Mouse (Mus musculus) kidney, postnatal 10 days (tissue): ENCODE results near the gene Ifnk.

ENCODE experiments used
- DNase-seq: peaks from one replicate; pipeline ENCODE4 v3.0.0; 2021; ENCODE audit warnings: mixed read lengths

The Ifnk gene

DNA sequence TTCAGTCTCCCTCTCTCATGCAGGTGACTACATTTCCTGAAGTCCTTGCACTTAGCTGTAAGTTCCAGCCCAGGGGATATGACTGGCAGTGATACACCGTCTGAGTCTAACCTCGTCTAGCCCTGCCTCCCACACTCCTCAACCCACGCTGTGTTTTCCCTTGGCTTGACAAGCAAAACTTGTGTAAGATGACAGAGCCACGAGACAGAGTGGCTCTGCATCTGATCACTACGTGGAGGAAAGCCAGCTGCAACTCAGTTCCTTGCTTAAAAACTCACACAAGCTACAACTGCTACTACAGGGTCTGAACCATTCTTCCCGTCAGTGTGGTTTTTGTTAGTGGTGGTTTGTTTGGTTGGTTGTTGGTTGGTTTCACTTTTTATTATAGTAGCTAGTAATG lies 11.5 kb upstream of the Ifnk start:
- DNase-seq, result no peak

DNA sequence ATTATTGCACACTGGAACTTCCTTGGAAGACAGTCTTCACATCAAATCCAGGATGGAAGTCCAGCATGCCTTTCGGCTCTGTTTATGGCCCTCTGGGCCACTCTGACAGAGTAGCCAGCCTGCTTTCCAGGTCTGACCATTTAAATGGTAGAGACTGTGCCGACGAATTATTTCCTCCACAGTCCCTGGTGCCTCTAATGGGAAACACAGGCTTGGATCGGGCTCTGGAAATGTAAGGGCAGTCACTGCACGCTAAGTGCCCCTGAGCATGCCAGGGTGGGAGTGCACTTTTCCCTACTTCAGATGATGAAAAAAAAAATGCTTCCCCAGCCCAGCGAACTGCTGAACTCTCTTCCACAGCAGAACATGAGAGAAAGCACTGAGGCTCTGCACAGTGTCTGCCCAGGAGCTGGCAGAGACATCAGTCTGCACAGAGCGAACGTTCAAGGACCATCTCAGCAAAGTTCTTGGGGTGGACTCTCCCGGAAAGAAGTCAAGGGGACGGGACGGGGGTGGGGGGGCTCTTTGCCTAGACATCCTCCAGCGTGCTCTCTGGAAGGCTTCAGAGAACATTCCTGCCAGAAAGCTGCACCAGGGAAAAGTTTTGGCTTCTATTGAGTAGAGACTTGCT lies 8.3 kb upstream of the Ifnk start:
- no peak for DNase-seq

DNA sequence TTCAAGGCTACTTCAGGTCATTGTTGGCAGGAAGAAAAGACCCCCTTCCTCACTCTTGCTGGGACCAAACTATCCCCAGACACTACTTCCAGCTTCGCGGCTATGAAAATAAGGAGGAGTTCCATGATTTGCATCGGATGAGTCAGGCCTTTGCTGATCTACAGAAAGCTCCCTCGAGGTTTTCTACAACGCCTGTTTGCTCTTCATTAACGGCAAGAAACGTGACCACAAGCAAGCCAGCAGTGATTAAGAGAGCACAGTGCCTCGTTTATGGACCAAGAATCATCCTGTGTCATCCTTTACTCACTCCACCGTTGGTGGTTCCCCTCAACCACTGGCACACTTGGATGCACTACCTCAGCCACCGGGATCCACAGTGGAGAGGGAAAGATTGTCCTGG lies 6.1 kb upstream of the Ifnk start:
- no peak for DNase-seq

DNA sequence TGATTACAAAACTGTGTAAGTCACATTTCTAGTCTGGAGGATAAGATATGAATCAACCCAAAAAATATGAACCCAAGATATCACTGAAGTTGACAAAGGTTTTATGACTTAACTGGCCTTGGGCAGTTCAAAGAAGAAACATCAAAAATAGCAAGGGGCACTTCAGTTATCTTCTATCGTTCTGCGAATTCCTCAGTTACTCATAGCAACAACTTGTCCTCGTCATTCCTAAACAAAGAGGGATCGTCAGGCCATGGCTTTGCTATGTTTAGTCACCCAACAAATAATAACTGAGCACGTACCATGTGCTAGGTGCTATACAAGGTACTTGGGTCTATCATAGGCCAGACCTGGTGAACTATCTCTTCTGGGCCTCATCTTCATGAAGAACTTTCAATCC lies 5.3 kb upstream of the Ifnk start:
- DNase-seq, result no peak

DNA sequence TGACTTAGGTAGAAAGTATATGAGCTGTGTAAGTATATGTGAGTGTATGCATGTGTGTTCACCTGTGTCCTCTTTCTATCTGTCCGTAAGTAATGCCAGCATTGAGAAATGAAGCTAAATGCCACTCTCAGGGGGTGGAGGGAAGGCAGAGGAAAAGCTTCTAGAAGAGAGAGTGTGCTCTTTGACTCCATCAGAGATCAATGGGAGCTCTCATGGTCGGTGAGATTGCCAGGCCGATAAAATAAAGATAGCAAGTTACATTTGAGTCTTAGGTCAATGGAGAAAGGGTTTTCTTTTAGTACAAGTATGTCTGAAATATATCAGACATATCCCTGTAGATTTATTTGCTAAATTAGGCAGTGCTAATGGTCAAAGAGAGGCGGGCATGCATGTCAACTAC lies 3.5 kb upstream of the Ifnk start:
- no peak for DNase-seq

DNA sequence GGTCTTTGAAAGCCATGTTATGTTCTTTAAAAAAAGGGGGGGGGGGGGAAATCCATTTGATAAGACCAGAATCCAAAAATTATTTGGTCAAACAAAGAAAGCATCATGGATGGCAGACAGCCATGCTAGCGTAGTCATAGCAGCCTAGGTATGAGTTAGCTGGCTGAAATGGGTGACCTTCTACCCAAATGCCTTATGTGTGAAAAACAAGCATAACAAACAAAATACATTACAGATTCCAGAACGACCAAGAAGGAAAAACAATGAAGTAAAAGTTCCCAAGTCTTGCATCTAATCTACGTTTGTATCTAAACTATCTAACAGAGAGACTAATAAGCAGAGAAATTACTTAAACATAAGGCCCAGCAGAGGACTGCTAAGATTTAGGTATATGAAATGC lies 1.1 kb upstream of the Ifnk start:
- no peak for DNase-seq

DNA sequence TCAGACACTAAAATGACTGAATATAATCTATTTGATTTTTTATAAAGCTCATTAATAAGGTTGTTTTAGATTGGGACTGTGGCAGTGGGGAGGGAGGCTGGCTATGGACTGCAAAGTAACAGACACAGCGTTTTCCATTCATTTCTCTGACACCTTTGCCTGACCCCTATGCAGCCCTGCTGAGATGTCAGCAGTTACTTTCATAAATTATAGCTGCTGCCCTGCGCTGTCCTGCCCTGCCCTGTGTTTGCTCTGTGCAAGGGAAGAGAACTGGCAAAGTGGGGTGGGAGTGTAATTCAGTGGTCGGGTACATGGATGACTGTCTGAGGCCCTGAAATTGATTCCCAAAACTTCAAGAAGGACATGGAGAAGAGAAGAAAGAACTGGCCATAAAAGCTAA lies 2.2 kb downstream of the Ifnk start:
- no peak for DNase-seq

DNA sequence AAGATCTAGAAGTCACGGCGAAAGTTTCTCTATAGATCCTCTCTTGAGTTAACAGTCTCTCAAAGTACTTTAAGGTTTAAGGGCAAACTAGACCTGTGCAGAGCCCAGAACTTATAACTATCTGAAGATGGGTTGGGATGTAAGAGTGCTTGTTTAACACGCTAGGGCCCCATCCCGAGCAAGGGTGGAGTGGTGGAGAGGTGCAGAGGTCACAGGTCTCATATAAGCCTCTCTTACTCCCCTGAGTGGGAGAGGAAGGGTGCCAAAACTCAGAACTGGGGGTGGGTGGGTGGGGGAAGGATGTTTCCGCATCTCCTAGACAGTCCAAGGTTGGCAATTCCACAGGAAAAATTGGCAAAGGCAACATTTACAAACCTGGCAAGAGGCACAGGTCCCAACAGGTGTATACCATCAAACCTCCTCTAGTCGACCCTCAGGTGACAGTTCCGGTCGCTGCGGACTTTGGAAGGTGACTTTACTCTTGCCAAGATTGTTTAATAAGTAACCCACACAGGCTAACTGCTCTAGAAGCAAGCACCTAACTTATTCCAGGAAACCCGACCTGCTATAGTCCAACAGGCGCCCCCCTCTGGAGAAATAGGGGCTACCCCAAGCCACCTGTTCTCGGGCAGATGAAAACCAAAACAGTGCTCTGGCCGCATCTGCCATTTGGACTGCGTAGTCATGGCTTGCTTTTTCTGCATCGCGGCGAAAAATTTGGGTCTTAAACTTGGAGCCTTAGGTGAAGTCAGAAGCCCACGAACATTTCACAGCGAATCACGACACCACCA lies 3.5 kb downstream of the Ifnk start:
- peak; percentile 85 for DNase-seq

DNA sequence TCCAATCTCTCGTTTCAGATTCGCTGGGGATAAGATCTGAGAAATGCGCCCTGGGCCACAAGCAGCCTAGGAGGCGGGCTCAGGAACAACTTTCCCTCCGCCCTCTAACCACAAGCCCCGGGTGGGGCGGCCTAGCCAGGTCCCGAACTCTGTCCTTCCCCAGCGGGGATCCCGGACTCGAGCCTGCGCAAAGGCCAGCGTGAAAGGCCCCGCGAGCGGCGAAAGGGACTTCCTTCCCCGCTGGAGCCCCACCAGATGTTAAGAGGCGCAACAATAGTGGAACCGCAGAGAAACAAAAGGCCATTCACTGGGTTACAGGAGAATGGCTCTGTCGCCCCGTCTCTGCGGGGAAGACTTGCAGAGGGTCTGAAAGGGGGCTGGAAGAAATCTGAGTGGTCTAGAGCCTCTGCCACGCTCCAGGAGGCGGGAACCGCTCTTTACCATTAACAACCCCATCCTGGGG lies 4.3 kb downstream of the Ifnk start:
- DNase-seq, result peak; percentile 84

DNA sequence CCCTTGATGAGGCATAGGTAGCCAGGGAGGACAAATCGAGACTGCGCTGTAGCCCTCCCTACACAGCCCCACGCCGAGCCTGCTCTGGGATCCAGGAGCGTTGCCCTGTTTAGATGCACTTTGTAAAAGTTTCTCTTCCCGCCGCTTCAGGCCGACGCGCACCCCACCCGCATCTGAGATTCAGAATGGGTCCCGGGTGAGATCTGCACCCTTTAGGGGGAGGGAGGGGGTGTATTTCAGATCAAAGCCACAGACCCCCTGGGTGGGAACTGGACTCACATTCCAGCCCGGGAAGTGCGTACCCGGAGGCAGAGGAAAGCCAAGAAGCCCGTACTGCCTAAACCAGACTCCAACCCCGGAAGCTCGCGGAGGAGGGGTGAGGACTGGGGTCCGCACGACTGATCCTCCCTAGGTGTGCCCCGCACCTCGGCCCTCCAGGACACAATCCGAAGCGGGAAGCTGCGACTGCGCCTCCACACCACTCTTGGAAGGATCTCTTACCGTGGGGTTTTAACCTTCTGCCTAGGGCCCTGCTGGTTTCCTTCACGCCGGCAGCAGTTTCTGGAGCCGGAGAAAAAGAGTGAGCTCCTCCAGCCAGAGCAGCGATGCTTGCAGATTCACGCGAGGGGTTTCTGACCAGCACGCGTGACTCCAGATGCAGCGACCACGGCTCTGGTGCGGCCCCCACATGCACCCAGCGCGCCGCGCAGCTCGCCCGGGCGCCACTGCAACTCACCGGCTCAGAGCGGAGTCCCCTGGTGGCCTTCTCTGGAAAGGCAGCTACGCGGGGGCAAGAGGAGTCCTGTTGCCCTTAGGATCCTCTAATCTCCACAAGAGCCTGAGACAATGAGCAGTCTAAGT lies 5.1 kb downstream of the Ifnk start, which contains the start of gene Mob3b:
Mob3b (minus strand) TSS at position 734 of the 861 bp plus-strand sequence.
- DNase-seq, result peak; percentile 95

DNA sequence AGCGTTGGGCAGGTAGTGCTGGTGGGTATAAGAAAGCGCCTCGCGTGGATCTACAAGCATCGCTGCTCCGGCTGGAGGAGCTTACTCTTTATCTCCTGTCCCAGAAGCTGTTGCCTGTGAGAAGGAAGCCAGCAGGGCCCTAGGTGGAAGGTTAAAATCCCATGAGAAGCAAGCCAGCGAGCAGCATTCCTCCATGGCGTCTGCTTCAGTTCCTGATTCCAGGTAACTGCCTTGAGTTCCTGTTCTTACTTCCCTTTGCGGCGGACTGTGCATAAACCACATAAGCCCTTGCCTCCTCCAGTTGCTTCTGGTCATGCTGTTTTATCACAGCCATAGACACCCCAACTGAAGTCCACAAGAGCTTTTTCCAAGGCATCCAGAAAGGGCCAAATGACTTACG lies 6.0 kb downstream of the Ifnk start:
- DNase-seq, result no peak

DNA sequence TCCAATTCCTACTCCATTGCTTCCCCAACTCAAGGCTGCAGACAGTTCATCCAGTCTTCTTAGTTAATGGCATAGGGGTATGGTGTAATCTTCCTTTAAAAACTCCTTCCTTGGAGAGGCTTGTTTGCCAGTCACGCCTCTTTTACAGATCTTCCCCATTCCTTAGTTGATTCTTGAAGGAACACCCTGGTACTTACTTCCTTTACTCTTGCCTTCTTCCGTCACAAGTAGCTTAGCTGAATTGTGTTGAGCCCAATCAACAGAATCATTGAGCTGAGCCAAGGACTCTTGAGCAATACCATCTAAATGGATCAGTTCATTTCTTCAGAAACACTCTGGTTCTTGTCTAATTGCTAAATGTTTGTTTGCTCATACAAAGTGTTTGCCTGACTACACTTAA lies 13.4 kb downstream of the Ifnk start:
- DNase-seq, result no peak

DNA sequence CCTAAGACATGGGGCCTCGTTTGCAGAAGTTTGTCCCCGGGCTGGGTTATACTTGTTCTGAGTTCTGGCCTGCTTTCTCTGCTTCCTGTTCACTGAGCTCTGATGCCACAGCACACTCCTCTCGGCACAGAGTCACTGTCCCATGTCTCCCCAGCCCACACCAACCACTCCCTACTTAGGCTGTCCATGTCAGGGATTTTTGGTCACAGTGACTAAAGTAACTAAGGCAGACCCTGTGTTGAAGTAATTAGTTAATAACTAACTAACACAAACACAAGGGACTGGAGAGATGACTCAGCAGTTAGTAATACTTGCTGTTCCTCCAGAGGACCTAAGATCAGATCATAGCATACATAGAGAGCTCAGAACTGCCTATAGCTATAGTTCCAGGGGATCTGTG lies 14.1 kb downstream of the Ifnk start:
- no peak for DNase-seq

DNA sequence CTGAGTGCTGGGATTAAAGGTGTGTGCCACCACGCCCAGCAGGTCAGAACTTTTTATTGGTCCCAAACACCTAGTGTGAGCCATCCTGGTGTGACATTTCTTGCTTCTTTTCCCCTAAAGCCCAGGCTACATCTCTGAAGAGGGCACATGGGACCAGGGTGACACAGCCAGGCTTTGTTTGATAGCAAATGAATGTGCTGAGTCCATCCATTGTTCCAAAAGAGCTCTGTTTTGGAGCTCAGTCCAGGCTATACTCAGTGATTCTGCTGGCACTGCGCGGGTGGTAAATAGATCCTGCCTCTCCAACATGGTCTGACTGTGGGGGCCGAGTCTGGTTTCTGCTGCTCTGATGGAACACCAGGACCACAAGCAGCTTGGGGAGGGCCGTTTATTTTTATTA lies 16.0 kb downstream of the Ifnk start:
- DNase-seq, result no peak

DNA sequence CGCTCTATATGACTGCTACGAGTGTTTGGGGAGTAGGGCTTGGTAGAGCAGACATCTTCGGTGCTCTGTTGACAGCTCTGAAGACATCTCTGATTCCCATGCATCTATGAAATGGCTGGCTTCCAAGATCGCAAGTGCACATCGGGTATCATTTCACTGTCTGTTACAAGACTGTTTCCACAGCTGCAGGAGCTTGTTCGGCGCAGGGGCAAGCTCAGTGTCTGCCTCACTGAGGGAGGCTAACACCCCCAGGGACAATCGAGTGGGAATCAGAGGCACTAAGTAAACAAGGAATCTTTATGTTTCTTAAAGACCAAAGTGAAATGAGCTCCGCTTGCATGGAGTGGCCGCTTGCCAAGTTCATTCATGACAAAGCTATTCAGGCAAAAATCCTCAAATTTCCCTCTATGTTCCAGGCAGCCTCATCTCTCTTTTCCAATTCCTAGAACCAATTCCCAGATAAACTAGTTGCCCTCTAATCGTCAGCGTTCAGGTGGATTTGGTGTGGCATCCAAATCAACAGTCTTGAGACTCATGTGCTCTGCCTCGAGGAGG lies 17.8 kb downstream of the Ifnk start:
- DNase-seq, result no peak

DNA sequence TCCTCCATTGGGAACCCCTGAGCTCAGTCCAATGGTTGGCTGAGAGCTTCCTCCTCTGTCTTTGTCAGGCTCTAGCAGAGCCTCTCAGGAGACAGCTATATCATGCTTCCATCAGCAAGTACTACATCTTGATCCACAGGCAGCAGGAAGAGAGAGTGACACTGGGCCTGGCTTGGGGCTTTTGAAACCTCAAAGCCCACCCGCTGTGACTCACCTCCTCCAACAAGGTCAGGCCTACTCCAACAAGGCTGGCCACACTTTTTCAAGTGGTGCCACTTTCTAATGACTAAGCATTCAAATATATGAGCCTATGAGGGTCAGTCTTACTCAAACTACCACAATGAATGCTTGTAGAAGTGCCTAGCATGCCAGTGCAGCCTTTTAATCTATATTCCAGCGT lies 20.6 kb downstream of the Ifnk start:
- DNase-seq, result no peak

DNA sequence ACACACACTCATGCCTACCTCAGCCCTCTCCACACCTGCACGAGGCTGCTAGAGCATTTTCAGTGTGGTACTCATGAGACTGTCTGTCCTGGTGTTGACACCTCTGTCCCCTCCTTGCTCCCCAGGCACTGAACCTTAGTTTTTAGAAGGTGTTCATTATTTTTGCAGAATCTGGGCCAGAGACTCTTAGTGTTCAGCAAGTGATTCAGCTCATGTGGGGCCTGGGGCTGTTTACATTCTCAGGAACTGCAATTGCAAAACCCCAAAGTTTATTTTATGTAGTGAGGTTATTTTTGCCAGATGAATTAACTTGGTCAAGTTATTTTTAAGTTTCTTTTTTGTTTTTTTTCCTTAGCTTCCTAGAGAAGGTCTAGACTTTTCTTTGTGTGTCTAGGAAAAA lies 21.7 kb downstream of the Ifnk start:
- no peak for DNase-seq

DNA sequence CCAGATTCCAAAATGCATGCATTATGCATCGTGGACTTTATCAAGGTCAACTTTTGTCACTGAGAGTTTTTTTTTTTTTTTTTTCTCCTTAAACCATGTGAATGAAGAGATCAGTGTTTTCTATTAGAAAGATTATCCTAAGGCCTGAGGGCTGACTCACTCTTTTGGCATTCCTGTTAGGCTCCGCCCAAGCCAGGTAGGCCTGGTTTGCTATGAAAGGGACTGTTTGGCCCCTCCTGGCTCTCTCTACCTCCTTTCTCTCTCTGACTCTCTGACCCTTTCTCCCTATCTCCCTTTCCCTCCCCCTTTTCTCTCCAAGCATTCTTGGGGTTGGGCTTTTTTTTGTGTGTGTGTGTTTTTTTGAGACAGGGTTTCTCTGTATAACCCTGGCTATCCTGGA lies 23.7 kb downstream of the Ifnk start:
- DNase-seq, result no peak

DNA sequence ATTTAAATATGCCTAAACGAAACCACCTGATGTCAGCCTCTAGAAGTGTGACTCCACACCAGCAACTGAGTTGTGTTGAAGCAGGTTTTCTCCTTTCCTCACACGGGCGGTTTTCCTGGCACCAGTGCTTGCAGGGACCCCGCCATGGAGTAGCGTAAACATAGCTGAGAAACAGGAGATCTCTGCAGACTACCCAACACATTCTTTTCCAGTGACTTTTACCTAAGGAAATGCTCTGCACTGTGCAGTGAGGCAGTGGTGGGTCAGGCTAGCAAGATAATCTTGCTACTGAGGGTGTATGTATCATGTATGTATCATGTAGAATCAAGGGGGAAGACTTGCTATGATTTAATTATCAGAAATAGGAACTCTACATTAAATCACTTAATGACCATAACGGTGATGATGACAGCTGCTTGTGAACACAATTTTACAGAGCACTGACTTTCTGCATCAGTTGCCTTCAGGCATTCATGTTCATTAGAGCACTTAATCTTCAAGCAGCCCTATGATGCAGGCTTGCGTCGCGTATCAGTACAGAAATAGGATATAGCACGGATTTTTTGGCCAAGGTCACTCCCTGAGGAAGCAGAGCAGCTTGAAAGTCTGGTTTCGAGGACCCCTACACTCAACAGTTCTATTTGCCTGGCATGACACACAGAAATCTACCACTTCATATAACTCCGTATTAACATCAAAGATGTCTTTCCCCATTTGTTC lies 26.2 kb downstream of the Ifnk start:
- no peak for DNase-seq

DNA sequence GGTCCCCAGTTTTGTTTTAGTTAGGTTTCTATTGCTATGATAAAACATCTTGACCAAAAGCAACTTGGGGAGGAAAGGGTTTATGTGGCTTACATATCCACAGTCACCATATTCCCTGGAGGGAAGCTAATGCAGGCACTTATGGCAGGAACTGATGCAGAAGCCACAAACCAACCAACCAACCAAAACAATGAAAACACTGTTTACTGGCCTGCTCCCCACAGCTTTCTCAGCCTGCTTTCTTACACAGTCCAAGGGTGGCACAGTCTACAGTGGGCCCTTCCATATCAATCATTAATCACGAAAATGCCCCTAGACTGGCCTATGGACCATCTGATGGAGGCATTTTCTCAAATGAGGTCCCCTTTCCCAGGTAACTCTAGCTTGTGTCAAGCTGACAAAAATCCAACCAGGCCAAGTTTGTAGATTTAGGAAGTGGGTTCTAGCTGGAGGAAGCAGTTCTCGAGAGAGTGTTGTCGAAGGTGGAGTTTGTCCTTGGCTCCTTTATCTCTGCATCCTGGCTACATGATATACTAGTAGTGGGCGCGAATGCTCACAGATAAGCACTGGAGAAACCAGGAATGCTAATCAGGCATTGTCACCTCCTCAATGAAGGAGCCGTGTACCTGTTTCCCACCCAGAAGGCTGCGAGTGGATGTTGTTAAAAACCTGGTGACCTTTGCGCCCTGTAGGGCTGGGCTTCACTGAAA lies 35.9 kb downstream of the Ifnk start:
- DNase-seq, result no peak

DNA sequence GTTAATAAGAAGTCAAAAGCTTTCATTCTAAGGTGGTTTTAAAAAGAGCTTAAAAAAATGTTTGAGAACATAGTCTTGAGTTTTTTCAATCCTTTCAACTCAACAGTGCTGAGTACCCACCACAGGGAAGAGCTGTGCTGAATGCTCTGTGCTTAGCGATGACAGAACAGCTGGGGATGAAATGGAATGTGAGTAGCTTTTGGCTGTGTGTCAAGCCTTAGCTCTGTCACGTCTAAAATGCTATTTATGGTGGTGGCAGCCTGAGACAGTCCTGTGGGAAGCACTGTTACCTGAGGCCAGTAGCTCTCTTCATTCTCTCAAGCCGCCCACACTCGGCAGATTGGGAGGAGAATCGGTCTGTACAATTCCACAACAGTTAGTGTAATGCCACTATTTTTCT lies 37.9 kb downstream of the Ifnk start:
- DNase-seq, result no peak

DNA sequence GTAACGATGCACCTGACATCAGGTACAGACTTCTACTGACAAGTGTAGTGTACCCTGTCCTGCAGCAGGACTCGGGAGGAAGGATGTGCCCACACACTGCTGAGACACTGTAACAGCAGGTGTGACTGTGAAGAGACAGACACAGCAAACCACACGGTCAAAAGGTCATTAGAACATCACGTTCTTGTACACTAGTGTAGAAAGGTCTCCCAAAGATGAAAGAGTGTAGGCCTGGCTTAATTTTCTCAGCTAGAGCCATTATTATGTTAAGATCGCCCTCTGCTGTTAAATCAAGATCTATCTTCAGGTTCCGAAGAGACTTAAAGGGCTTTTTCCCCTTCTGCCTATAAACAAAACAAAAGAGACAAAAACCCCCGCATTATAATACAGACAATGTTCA lies 40.9 kb downstream of the Ifnk start:
- no peak for DNase-seq
